ENCODE assay signal across 8 mouse cellular contexts in genomic region chr10:122045946-122046345, GRCm38 (mm10). TPM values are rescaled to one million over a fixed set of nuclear protein-coding genes. Genes with fewer than 3 reads are reported as not detected.
DNase-seq lines count a peak whose midpoint lies in the region; ATAC-seq and TF ChIP-seq lines count a peak whose summit lies in the region.

No protein-coding gene starts in this region.

- no peaks in the 10 kb centered on the region for H3K27me3 ChIP-seq in forebrain, embryonic 11.5 days (ENCODE audit: control insufficient read depth, insufficient read depth, low read length)
- peaks cover 38% of the 10 kb centered on the region for H3K27me3 ChIP-seq in liver, embryonic 13.5 days
- no peaks in the 10 kb centered on the region for H3K27me3 ChIP-seq in stomach, embryonic 15.5 days (replicated peaks)

- H3K4me1 ChIP-seq in forebrain, embryonic 11.5 days (replicated peaks; ENCODE audit: control insufficient read depth, insufficient read depth, low read length) = no peaks in the 10 kb centered on the region; the same call in 1 of the 2 replicates
- H3K4me1 ChIP-seq in liver, embryonic 13.5 days (replicated peaks) = 0 out of 2 replicates have a peak, but pooled peaks cover 3% of the 10 kb centered on the region
- H3K4me1 ChIP-seq in stomach, embryonic 15.5 days = 0 out of 2 replicates have a peak, but pooled peaks cover 4% of the 10 kb centered on the region

- ATAC-seq in forebrain, embryonic 11.5 days (replicated peaks; ENCODE audit: low FRiP score) = peak; percentile 30; the same call in 1 of the 2 replicates
- ATAC-seq in liver, embryonic 13.5 days (ENCODE audit: low read depth) = no peak
- no peak for ATAC-seq in stomach, embryonic 15.5 days (ENCODE audit: insufficient read depth, low FRiP score, low read depth)

- 10% methylated on average over 9 of the region's 9 CpGs for WGBS in forebrain, embryonic 11.5 days
- 33% methylated on average over 9 of the region's 9 CpGs for WGBS in liver, embryonic 13.5 days (ENCODE audit: insufficient replicate concordance)
- WGBS in stomach, embryonic 15.5 days = 36% methylated on average over 9 of the region's 9 CpGs

- no peak for TF ChIP-seq CTCF in left cerebral cortex, adult 2 months (IDR thresholded peaks at IDR 0.05)

- H3K9me3 ChIP-seq in forebrain, embryonic 11.5 days (ENCODE audit: control insufficient read depth, low read length) = no peaks in the 10 kb centered on the region
- no peaks in the 10 kb centered on the region for H3K9me3 ChIP-seq in liver, embryonic 13.5 days (replicated peaks)
- H3K9me3 ChIP-seq in stomach, embryonic 15.5 days = no peaks in the 10 kb centered on the region

- no peak for DNase-seq in left cerebral cortex, adult 2 months (ENCODE audit: extremely low spot score in 1 of 2, low spot score in 2 of 2)
- no peak for DNase-seq in left cerebral cortex, postnatal 14 days (ENCODE audit: low spot score in 2 of 2)
- DNase-seq in forebrain, embryonic 11.5 days (ENCODE audit: low spot score) = peak; percentile 59
- no peak for DNase-seq in liver, embryonic 13.5 days
- DNase-seq in layer of hippocampus, adult 8-10 months (ENCODE audit: low spot score in 2 of 2) = no peak
- DNase-seq in right cerebral cortex, postnatal 36 days (ENCODE audit: low spot score in 2 of 2) = no peak
- DNase-seq in c-Kit-positive CD71-positive TER-119-positive erythroid progenitor cells, embryonic 14.5 days (ENCODE audit: low spot score) = no peak

- peak overlapping the region; percentile 87 for H3K9ac ChIP-seq in forebrain, embryonic 11.5 days (ENCODE audit: low read length)
- no peak overlapping the region for H3K9ac ChIP-seq in liver, embryonic 13.5 days
- no peak overlapping the region for H3K9ac ChIP-seq in stomach, embryonic 15.5 days

- peak overlapping the region; percentile 71 for H3K4me3 ChIP-seq in left cerebral cortex, adult 2 months
- peak overlapping the region; percentile 74 for H3K4me3 ChIP-seq in forebrain, embryonic 11.5 days (ENCODE audit: low read depth, low read length)
- peak overlapping the region; percentile 64 for H3K4me3 ChIP-seq in liver, embryonic 13.5 days (replicated peaks)
- peak overlapping the region; percentile 81 for H3K4me3 ChIP-seq in stomach, embryonic 15.5 days (replicated peaks)

- H3K27ac ChIP-seq in left cerebral cortex, adult 2 months = no peak overlapping the region
- H3K27ac ChIP-seq in forebrain, embryonic 11.5 days (ENCODE audit: low read depth, low read length) = no peak overlapping the region
- no peak overlapping the region for H3K27ac ChIP-seq in liver, embryonic 13.5 days
- H3K27ac ChIP-seq in stomach, embryonic 15.5 days = no peak overlapping the region

- H3K36me3 ChIP-seq in forebrain, embryonic 11.5 days (ENCODE audit: control insufficient read depth, insufficient read depth, low read length) = no peaks in the 10 kb centered on the region
- H3K36me3 ChIP-seq in liver, embryonic 13.5 days = no peaks in the 10 kb centered on the region
- no peaks in the 10 kb centered on the region for H3K36me3 ChIP-seq in stomach, embryonic 15.5 days

- intact Hi-C loops in left cerebral cortex, adult 2 months (cut with DNase I) = loop anchor here (2.0 to 5.0 kb wide), 3 partner anchors 89 to 419 kb away; partner anchors contain the start of gene Xpot
- intact Hi-C loops in left cerebral cortex, postnatal 14 days (cut with DNase I) = loop anchor here (5.0 kb wide), 2 partner anchors 89 to 209 kb away; no protein-coding TSS in a partner anchor

- peak overlapping the region; percentile 77 for H3K4me2 ChIP-seq in forebrain, embryonic 11.5 days (ENCODE audit: low read depth, low read length, severe bottlenecking)
- peak overlapping the region; percentile 70 for H3K4me2 ChIP-seq in liver, embryonic 13.5 days
- peak overlapping the region; percentile 75 for H3K4me2 ChIP-seq in stomach, embryonic 15.5 days

RNA-seq across cellular contexts. Expression of gene Srgap1, which starts 1.2 kb away (rescaled TPM):
- total RNA-seq in left cerebral cortex, adult 2 months (2021) = 10 to 100 TPM in 1 of 2 experiments, 1 to 10 TPM in 1; 7.6 to 11.7 TPM
- total RNA-seq in left cerebral cortex, postnatal 14 days (2021) = 10 to 100 TPM; 10.0 to 13.6 TPM
- polyA plus RNA-seq in forebrain, embryonic 11.5 days (2014; fragmentation: Nextera tagmentation; extraction: Ambion mirVana) = 11.7 and 12.0 TPM in 2 replicates
- 1.3 TPM in 2 replicates for polyA plus RNA-seq in liver, embryonic 13.5 days (2015; fragmentation: Nextera tagmentation; extraction: Ambion mirVana)
- polyA plus RNA-seq in stomach, embryonic 15.5 days (2015; fragmentation: Nextera tagmentation; extraction: Ambion mirVana) = 10.0 and 10.4 TPM in 2 replicates
- total RNA-seq in layer of hippocampus, adult 8-10 months (2022) = 10 to 100 TPM in 3 of 4 experiments, 1 to 10 TPM in 1; 9.1 to 13.0 (median 10.6) TPM

RNA-seq across cellular contexts. Expression of gene Rxylt1, which starts 51.2 kb away (rescaled TPM):
- total RNA-seq in left cerebral cortex, adult 2 months (2021) = 10 to 100 TPM; 34.1 to 48.1 TPM
- 10 to 100 TPM; 42.3 to 43.2 TPM for total RNA-seq in left cerebral cortex, postnatal 14 days (2021)
- 36.2 and 40.9 TPM in 2 replicates for polyA plus RNA-seq in forebrain, embryonic 11.5 days (2014; fragmentation: Nextera tagmentation; extraction: Ambion mirVana)
- 18.5 and 19.4 TPM in 2 replicates for polyA plus RNA-seq in liver, embryonic 13.5 days (2015; fragmentation: Nextera tagmentation; extraction: Ambion mirVana)
- polyA plus RNA-seq in stomach, embryonic 15.5 days (2015; fragmentation: Nextera tagmentation; extraction: Ambion mirVana) = 48.8 and 52.7 TPM in 2 replicates
- 10 to 100 TPM; 32.1 to 45.4 (median 38.4) TPM for total RNA-seq in layer of hippocampus, adult 8-10 months (2022)
